Mouse (Mus musculus) naive thymus-derived CD4-positive, alpha-beta T cell, adult 2 months (primary cell): ENCODE data around the gene Vezt.

Source experiments
- DNase-seq: peaks from one replicate; pipeline ENCODE4 v3.0.0-alpha.2; 2011; ENCODE audit warnings: low read depth

Gene Vezt

GRCm38 (mm10) chr10:94035658-94036374, at the start of gene Vezt, which contains the start of gene Fgd6:
Gene Vezt (minus strand): TSS chr10:94035817.
Gene Fgd6 (plus strand): TSS chr10:94036001.
- peak; percentile 99 for DNase-seq

- DNase-seq, result no peak
Observed at GRCm38 (mm10) chr10:94082040-94082734, 46.6 kb upstream of the Vezt start.

GRCm38 (mm10) chr10:94080740-94081139, 45.1 kb upstream of the Vezt start:
- no peak for DNase-seq

DNA sequence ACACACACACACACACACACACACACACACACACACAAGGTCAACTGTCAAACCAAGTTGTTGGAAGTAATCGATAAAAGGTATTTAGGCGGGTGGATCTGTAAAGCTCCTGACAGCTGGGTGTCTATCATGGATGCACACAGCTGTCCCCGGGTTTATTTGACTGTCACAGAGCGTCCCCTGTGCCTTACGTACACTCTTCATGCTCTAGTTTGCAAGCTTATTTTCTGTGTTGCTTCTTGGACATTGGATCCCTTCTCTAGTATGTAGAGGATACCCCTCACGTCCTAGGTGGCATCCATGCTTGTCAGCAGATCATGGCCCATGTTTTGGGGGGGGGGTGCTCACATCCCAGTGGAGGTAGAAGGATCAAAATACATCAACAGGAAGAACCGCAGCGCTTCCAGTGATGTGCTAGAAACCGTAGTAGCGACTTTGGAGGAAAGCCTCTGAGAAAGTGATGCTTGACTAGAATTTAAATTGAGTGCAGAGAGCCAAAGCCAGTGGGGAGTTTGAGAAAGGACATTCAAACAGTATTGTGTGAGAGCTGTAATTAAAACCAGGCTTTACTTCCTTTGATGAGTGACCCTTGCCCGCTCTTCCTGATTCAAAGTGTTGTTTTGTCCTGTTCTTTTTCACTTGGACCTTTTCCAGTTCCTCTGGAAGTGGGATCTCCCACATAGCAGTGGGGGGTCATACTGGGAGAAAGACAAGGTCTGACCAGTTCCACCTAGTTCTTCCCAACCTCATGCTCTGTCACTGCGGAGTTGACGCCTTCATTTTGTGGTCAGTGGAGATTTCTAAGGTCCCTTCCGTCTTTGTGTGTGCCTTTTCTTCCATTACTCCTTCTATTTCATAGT, 41.6 kb upstream of the Vezt start:
- no peak for DNase-seq

- no peak for DNase-seq
Observed at GRCm38 (mm10) chr10:94072916-94073465, 37.4 kb upstream of the Vezt start.

GRCm38 (mm10) chr10:94072261-94072915, 36.8 kb upstream of the Vezt start:
- DNase-seq, result peak; percentile 14

GRCm38 (mm10) chr10:94071641-94072040, 36.0 kb upstream of the Vezt start:
- DNase-seq, result no peak

GRCm38 (mm10) chr10:94068701-94069100, 33.1 kb upstream of the Vezt start:
- DNase-seq, result no peak

DNA sequence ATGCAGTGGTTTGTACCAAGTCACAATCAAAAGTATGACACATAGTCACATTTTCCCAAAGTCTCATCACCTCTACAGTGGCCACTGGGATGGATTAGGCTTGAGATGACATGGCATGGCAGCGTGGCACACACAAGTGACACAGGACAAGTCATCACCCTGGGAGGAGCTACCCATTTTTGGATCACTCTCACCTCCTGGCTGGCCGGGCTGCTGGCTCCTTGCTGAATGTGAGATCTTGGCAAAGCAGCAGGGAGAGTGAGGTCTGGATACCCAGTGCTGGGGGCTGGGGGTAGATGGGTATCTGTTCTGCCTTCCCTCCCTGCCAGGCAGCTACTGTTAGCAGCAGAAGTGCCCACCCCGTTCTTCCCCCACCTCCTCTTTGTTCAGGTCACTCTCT, 31.3 kb upstream of the Vezt start:
- no peak for DNase-seq

GRCm38 (mm10) chr10:94062357-94062756, 26.7 kb upstream of the Vezt start:
- DNase-seq, result no peak

DNA sequence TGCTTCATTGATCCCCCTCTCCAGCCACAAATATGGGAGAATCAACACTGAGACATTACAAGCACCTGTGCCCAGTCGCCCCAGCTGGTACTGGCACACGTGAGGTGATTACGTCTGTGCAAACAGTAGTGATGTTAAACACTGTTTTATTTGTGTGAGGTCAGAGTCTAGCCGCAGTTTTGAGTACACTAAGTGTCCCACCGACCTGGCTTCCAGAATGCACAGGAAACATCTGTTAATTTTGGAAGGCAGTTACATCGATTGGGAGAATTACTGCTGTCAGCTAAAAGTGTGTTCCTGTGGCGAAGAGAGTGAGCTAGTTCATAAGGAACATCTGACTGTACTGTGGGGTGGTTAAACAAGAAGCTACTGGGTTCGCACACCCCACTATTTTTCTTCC, 24.6 kb upstream of the Vezt start:
- DNase-seq, result no peak

- DNase-seq, result no peak
Observed at GRCm38 (mm10) chr10:94059618-94060055, 24.0 kb upstream of the Vezt start.

DNA sequence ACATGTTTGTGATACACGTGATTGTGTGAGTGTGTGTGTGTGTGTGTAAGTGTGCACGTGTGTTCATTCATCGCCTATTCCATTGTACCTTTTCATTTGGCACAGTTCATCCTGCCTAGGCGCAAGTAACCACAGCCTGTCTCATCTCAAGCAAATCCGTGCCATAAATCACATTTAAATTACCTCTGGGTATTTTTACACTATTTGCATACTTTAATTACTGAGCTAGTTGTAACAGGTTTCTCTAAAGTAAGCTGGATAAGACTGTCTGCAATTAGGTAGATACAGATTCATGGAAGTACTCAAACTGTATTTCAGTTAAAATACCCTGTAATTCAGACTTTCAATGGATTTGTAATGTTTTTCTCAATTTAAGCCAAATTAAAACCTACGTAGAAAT, 20.9 kb upstream of the Vezt start:
- no peak for DNase-seq

GRCm38 (mm10) chr10:94050736-94051135, 15.1 kb upstream of the Vezt start:
- DNase-seq, result no peak

DNA sequence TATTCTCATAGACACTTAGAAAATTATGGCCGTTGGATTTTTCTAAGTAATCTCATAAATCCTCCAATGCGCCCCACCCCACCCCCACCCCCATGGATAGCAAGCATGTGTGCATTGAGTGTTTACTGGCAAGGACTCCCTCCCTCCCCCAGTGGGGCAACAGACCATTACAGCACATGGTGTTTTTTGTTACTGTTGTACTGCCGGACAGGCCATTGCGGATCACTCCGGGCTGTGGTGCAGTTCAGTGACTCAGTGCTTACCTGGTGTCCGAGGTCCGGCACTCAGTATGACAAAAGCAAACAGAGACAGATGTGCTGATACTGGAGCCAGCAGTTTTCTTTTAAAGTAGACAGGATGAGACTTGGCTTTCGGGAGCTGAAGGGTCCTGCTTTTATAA, 13.5 kb upstream of the Vezt start:
- no peak for DNase-seq

DNA sequence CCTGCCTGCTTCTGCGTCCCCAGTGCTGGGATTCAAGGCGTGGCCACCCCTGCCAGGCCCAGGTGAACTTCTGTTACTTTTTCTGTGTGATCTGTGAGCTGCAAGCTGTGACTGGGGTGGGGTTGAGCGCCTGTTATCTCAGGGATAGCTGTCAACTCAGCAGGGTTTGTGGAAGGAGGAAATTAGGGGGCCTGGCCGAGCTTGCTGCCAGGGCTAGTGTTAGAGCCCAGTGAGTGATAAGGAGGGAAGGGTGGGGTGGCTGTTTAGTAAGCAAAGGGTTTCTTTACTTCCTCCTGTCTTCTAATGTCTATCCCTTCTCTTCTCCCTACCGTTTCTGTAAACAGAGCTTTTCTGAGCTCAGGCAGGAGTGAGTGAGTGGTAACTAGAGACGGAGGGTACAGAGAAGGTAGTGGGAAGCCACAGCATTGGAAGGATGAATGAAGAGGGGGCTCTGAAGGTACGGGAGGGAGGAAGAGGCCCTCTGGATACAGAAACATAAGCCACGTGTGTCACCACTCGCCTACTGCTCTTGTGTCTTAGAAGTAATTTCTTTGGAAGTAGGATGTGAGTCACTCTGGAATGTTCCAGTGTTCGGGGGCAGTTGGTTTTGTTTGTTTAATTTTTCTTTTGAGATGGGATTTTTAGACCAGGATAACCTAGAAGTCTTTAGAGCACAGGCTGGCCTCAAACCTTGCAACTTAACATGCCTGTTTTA, 12.4 kb upstream of the Vezt start:
- no peak for DNase-seq

DNA sequence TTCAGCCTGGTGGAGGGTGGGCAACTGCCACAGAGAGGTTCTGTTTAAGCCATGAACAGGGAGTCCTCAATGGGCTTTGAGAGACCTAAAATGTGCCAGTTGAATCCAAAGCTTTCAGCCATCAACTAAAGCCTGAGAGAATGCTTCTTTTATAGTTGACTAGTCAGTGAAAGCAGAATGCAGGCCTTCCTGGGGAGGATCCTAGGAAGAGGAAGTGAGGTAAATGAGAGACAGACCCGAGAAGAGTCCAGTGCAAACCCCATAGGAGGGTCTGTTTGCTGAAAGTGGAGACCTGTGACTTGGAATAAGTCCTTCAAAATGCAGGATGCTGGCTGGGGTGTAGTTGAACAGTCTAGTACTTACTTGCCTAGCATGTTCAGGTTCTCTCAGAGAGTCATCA, 11.4 kb upstream of the Vezt start:
- DNase-seq, result no peak

GRCm38 (mm10) chr10:94045301-94045700, 9.7 kb upstream of the Vezt start:
- DNase-seq, result no peak

- no peak for DNase-seq
Observed at GRCm38 (mm10) chr10:94043908-94044307, 8.3 kb upstream of the Vezt start.

DNA sequence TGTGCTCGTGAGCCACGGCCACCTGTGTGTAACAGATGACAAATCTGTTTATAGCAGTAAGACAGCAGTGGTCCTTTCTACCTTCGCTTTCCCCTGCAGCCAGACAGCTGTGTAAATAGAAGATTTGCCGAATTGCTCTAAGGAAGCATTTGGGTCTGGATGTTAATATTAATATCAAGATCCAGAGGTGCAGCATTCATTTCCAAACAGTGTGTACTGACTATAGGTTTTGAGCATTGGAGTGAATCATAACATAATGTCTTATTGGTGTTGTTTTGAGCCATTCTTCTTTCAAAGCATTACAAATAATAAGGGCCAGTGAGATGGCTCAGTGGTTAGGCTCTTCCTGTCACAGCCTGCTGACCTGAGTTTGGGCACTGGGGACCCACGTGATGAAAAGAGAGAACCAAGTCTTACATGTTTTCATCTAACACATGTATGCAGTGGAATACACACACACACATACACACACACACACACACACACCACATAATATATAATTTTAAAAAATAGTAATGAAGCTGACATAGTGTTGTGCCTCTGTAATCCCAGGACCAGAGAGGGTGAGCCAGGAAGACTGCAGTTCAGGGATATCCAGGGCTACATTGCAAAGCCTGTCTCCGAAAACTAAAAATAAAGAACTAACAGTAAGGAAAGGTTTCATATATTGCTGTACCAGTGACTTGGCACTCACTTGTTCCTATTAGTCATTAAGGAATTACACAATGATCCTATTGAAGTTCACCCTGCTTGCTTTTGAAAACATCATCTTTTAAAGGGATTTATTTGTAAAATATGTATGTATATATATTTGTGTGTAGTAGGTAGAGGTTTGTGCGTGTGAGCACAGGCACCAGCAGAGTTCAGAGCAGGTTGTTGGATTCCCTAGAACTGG, 3.0 kb upstream of the Vezt start:
- DNase-seq, result no peak
